Mouse (Mus musculus) T-helper 2 cell (primary cell): ENCODE results near the gene Sipa1l2.

Experiments
- in situ Hi-C: fragments of 300-600 bp; cut with MboI, MseI; formaldehyde crosslinking; loops from one replicate; pipeline ENCODE4 v1.15.1; 2025; ENCODE audit warnings: high pct_unique_total_duplicates

Sipa1l2 gene

DNA sequence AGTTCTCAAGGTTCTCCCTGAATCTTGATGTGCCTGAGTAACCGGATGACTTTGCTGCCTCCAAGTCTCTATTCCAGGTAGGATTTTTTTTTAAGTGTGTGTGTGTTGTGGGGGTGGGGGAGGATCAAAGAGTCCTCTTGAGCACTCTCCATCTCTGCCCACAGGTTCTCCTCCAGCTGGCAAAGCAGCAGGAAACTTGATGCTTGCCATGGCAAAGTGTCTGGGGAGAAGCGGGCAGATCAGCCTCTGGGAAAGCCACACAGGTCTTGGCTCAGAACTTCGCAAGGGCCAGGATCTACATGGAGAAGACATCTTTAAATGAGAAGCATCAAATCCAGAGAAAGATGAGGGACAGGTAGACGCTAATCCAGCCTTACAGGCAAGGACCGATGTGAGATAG lies 10.8 kb upstream of the Sipa1l2 start:
- in situ Hi-C loops, result no loop called here

DNA sequence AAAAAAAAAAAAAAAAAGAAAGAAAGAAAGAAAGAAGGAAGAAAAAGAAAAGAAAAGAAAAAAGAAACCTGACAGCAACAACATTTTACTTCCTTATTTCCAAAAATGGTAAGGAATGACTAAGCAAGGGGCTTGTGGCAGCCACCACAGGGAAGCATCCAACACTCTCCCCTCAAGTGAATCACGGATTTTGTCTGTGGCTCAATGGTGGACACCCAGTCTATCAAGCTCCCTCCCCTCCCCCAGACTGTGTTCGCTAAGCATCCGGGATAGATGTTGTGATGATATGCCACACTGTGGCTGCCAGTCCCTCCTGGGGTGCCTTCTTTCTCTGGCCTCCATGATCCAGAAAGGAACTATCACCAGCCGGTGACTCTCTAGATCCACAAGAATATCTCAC lies 6.5 kb upstream of the Sipa1l2 start:
- in situ Hi-C loops, result loop anchor here (5.0 to 10.0 kb wide), 2 partner anchors 149 to 286 kb away; partner anchors contain the start of gene Ntpcr

DNA sequence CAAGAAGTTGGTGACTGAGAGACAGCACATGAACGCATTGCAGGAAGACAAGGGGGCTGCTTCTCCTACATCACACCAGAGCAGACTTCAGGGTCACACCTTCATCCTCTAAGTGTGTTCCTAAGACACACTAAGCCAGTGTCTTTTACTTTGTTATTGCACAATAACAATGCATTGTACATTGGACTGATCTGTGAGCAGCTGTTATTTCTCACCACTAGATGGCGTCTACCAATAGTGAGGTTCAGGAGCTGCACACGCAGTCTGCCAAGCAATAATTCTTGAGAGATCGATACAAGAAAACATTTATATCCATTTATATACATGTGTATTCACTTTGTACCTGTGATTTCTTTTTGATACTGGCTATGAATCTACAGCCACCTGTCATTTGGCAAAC lies 4.7 kb upstream of the Sipa1l2 start:
- in situ Hi-C loops, result loop anchor here (10.0 to 25.0 kb wide), 2 partner anchors 151 to 1312 kb away; partner anchors contain the start of gene Ntpcr

DNA sequence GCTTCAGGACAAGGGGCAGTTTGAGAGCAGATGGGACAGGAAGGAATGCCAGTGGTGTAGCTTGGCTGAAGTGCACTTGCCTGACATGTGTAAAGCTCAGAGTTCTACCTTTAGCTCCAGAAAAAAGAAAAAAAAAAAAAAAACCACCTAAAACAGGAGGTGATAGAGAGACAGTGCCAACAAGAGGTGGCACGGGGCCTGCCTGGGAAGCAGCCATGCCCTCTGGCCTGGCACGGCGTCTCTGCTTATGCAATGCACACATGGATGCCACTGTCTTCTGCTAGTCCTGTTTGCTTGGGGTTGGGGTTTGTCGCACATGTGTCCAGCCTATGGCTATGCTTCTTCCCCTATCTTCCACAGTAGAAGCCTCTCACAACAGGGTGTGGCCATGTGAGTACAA lies 2.6 kb upstream of the Sipa1l2 start:
- in situ Hi-C loops, result loop anchor here (10.0 to 25.0 kb wide), 2 partner anchors 153 to 1310 kb away; partner anchors contain the start of gene Ntpcr

DNA sequence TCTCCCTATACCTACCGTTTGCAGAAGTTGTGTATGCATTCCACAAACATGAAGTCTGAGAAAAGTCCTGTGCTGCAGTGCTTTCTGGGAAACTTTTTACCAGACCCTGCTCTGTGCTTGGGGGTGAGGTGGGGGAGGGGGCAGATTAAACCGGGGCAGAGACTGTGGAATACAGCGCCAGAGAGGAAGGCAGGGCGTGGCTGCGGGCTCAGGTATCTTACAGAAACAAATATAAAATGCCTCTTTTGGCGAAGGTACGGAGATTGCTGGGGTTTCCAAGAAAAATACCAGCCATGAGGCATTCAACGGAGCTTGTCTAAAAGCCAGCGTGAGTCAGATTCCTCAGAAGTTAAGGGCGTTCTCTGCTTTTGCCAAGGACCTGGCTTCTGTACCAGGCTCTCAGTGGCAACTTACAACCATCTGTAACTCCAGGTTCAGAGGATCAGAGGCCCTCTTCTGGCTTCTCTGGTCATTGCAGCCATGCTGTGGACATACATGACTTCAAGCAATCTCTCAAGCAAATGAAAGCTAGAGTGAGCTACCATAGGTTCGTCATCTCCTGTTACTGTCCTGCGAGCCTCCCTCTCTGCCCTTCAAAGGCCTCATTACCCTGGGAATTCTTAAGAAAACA lies 1.3 kb upstream of the Sipa1l2 start:
- in situ Hi-C loops, result loop anchor here (10.0 to 25.0 kb wide), 2 partner anchors 154 to 1309 kb away; partner anchors contain the start of gene Ntpcr

DNA sequence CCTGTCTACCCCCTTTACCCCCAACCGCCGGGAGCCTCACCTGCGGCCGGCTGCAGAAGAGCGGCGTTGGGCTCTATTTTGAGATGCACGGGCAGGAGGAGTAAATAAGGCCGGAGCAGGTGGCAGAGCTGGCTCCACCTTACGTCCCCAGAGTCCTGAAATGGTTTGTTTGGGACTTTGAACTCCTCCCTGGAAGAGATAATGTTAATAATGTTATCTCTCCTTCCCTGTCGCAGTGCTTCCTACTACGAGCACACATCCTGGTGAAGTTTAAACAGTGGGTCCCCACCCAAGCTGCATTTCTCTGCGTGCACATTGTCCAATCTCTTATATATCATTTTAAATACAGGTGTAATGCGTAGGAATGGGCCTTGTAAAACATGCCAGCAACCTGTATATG lies 781 bp upstream of the Sipa1l2 start:
- in situ Hi-C loops, result loop anchor here (10.0 to 25.0 kb wide), 2 partner anchors 154 to 1308 kb away; partner anchors contain the start of gene Ntpcr

DNA sequence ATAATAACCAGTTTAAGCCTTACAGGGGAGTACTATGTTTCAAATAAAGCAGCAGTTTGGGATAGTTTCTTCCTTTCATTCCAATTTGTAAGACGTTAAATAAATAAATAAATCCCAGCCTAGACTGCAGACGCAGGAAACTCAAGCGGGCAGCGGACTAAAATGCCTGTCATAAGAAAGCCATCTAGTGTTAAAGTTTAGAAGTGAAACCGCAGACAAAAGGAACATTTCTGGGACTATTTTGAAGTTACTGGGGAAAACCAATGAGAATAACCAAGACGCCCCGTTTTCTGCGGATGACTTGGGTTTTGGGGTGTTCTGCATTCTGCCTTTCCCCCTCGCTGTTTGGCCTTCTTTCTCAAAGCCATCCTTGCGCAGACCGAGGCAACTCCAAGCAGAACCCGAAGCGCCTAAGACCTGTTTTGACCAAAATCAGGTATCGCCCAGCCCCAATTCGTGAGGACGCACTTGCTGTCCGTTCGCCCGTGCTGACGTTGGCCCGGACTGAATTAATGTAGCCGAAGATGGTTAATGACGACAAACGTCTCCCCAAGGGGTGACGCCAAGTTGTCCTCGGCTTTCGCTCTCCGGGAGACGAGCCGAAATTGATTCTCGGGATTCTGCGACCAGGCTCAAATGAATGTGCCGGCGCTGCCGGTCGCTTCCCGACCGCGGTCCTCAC lies 616 bp downstream of the Sipa1l2 start:
- in situ Hi-C loops, result loop anchor here (10.0 to 25.0 kb wide), 2 partner anchors 224 to 1307 kb away; no protein-coding TSS in a partner anchor

DNA sequence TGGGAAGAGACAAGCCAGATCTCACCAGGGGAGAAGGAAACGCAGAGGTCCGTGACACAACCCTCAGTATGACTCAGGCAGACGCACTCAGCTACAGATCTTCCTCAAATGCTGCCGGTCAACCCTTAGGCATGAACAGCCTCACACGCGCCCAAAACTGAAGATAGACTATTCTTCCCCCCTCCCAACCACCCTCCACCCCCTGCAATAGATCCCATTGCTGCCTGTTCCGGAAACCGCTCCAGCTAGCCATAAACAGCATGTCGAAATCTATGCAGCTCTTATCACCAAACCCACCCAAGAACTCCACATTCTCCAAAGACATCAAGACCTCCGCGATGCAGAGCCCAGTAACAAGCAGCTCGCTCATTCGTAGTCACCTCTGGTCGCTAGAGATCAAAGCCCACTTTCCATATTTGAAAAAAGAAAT lies 1.2 kb downstream of the Sipa1l2 start:
- in situ Hi-C loops, result loop anchor here (10.0 to 25.0 kb wide), 2 partner anchors 224 to 1306 kb away; no protein-coding TSS in a partner anchor

DNA sequence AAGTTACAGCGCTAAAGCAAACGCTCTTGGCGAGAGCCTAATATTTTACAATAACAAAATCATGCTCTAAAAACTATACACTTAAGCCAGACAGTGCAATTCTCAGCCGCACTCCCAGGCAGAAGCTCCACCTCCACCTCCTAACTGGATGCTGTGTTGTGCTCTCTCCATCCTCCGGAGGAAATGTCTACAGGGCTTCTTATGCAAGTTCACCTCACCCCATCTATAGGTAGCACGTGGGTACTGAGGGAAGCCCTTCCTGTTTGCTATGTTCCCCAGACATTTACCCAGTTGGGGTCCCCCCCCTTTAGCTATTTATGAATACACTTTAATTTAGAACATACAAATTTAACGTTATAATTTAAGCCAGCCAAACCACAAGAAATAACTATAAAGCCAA lies 2.0 kb downstream of the Sipa1l2 start:
- in situ Hi-C loops, result loop anchor here (10.0 to 25.0 kb wide), 2 partner anchors 223 to 1305 kb away; no protein-coding TSS in a partner anchor

DNA sequence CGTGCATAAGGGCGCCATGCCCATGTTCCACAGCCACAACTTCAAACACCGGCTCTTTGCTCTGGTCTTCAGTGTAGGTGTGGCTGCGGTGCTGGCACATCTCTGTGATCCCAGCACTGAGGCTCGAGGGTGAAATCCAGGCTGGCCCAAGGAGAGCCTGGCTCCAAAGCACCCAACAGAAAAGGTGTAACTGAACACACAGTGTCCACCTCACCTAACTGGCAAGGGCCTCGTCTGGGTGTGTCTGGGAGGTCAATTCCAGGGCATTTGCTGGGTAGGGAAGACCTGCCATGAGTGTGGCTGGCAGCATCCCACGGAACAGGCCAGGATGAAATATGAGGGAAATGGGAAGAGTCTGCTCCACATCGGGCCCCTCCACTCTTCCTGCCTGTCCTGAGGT lies 6.7 kb downstream of the Sipa1l2 start:
- in situ Hi-C loops, result loop anchor here (10.0 to 25.0 kb wide), 2 partner anchors 218 to 1301 kb away; no protein-coding TSS in a partner anchor

DNA sequence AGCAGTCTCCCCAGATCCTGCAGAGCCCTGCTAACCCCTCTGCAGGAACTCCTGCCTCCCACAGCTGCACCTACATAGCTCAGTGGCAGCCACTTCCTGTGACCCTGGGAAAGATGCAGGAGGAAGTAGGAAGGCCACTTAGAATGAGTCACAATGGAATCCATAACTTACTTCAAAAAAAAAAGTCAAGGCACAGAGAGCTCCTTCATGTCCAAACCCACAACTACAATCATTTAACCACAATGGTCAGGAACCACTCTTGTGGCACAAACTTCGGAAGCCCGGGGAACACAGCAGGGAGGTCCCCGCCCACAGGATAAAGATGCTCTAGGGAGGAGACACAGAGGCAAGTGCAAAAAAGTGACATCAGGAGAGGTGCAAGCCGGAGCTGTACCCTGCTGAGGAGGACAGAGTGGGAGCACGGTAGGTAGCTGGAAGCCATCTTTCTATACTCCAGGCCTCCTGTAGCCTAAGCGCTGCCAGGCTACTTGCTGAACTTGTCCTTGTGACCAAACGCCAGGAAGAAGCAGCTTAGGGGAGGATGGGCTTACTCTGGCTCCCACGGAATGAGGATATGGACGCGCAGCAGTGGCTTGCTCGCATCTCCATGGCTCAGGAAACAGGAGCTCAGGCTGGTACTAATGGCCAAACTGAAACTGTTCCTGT lies 8.7 kb downstream of the Sipa1l2 start:
- in situ Hi-C loops, result loop anchor here (10.0 to 25.0 kb wide), 2 partner anchors 216 to 1299 kb away; no protein-coding TSS in a partner anchor

DNA sequence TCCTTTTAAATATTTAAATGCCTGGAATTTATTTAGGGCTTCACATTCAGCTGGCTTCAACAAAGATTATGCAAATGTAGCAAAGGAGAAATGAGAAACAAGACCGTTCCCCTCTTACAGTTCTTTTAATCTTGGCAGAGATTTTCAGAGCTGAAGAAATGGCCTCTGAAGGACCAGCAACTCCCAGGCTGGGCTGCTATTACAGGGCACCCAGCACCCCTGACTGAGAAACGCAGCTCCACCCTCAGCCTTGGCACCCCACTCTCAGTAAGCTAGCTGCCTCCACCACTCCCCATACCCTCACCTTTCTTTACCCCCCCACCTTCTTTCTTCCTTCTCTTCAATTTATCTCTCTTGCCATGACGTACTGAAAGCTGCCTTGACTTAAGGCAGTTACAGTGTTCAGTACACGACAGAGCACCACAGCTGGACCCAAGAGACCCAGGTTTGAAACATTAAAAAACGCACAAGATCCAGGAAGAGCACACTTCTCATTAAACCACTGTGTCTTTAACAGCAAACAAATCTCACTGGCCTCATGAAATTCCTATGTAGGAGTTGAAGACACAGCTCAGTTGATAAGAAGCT lies 10.4 kb downstream of the Sipa1l2 start:
- in situ Hi-C loops, result loop anchor here (25.0 kb wide), 1 partner anchor 1297 kb away; no protein-coding TSS in a partner anchor

DNA sequence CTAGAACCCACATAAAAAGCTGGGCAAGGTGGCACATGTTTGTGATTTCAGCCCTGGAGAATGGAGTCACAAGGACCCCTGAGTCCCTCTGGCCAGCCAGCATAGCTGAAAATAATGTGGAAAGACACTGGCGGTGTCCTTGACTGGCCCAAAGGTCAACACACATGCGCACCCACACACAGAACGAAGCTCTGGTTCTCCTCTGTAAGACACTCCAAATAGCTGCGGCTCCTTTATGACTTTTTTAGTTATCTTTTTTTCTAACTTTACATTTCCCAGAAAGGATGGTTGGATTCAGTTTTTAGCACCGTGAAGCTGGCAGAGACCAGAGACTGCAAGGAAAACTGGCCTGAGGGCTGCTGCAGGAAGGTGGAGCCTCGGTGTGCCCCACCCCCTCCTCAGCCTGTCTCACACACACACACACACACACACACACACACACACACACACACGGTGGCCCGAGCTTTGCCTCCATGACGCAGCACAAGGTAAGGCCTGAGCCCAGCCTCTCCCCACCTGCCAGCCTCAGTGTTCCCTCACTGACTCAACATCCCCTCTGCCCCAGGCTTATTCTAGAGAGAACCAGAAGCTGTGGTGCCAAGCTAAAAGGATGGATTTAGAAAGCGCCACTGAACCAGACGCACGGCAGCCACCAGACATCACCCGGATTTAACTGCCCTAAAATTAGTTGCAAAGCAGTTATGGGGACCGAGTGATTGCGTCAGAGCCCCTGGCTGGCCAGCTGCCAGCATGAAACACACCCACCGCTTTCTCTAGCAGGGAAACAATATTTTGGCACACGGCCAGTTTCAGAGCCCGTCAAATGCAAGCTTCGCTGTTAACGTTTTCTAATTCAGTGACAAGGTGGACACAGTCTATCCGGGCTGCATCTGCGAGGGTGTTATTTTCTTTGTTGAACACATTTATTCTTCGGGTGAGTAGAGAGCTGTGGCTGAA lies 11.2 kb downstream of the Sipa1l2 start:
- in situ Hi-C loops, result loop anchor here (25.0 kb wide), 1 partner anchor 1296 kb away; no protein-coding TSS in a partner anchor

DNA sequence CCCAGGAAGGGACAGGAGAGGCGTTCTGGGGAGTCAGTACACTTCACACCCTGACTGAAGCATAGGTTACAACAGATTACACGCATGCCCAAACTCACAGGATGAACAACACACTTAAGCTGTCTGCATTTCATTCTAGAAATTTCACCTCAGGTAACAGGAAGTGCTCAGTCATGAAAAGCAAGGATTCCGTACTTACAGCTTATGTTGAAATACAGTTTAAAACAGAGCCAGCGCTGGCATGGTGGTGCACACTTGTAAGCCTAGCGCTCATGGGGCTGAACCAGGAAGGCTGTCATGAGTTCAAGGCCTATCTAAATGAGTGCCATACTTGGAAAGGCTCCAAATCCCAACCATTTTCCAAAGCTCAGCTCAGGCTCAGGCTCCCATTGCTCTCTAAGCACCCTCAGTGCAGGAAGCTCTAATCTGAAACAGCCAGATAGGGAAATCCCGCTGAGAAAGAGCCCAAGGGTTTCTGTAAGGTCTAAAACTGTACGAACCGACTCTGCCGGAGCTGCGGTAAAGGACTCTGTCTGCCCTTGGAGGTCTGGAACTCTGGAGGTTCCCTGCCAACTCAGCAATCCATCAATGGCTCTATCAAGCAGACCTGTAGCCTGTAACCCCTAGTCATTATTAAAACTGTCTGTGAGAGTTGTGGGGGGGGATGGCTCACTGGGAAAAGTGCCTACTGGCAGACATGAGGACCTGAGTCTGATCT lies 12.1 kb downstream of the Sipa1l2 start:
- in situ Hi-C loops, result loop anchor here (25.0 kb wide), 1 partner anchor 1295 kb away; no protein-coding TSS in a partner anchor

DNA sequence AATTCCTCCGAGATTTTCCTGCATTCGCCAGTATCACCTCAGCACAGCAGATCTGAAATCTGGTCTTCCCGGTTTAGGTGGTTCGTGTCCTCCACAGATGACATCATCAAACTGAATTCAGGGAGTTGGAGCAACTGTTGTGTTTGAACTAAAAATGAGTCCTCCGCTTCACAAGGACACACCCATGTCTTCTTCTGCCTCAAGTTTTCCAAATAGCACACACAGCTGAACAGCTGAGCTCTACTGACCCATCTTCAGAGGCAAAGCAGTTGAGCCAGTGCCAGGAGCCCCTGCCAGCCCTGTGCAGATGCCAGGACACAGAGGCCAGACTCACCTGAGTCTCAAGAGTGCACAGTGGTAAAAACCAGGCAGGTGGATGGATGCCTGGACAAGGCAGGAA lies 12.9 kb downstream of the Sipa1l2 start:
- in situ Hi-C loops, result loop anchor here (25.0 kb wide), 1 partner anchor 1294 kb away; no protein-coding TSS in a partner anchor

DNA sequence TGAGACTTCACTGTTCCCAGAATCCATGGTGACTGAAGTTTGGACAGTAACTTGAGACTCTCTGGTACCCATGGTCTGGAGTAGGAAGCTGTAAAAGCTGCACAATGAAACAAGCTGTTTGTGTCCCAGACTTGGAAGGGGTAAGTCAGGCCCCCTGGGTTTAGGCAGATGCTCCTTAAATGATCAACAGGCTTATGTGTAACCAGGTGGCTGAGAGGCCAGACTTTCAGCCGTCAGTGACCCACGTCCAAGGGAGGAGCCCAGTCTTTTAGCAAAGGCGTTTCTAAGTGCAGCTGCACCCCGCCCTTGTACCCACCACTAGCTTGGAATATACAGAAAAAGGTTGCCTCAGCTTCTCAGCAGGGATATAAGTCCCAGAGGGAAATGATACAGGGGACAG lies 19.0 kb downstream of the Sipa1l2 start:
- in situ Hi-C loops, result loop anchor here (25.0 kb wide), 1 partner anchor 1288 kb away; no protein-coding TSS in a partner anchor

DNA sequence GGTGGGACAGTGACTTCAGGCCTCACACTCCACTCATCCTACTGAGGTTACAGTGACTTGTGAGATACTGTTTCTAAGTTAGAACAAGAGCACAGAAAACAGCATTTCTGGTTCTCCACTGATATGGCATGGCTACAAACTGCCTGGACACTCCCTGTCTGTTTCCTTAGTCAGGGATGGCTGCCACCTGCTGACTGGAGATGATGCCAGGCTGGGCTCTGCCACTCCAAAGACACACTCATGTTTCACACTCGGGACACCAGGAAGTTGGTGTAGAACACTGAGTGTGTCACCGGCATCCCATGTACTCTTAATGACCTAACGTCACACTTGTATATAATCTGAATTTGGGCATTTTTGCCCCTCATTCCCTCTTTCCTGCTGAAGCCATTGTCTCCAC lies 22.3 kb downstream of the Sipa1l2 start:
- in situ Hi-C loops, result no loop called here

DNA sequence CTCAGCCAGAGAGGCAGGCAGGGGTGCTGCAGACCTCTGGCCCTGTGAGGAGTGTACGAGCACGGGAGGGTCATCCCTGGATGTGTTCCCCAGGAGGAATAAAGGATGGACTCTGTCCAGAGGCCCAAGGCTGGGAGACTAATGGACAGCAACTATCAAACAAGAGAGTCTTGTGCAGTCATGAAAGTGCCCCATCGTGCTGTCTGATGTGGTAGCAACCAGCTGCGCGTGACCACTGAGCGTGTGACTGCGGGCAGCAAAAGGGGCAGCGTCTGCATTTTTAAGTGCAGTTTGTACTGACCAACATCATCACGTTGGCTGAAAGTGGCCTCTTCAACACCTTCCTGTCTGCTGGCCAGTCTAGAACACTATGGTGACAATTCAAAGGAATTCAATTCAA lies 23.7 kb downstream of the Sipa1l2 start:
- in situ Hi-C loops, result no loop called here

DNA sequence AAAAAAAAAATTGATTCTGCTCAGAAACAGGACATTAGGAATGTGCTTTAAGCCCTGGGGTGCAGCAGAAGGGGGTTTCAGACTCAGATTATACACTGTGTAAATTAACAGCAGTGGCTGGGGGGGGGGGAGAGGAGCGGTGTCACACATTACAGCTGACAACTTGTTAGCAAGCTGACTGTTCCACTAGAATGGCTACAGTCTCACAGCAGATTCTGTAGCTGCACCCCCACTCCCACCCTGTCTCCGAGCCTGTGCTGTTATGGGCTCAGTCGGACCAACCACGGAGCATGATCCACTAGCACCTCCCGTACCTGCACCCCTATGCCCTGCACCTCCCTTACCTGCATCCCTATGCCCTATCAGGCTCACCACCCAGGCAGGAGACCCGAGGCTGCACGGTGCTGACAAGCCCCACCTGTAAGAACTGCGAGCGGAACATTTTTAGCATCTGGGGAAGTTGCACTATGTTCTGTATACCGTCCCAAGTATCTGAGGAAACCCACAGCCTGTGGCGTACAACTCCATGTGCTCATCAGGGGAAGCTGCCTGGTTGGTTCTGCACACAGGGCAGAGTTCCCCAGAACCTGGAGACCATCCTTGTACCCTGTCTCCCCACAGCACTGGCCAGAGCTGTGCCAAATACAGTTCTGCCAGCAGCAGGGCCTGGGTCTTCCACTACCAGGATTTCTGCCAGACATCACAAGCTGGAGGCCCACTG lies 26.6 kb downstream of the Sipa1l2 start:
- in situ Hi-C loops, result no loop called here
